Mouse (Mus musculus): ENCODE measurements around the gene Lrrn4. TPM values are rescaled to one million over a fixed set of nuclear protein-coding genes. Genes with fewer than 3 reads are reported as not detected.

Lrrn4 gene
- total RNA-seq (2021): under 1 TPM; 0.43 to 0.47 TPM

GRCm38 (mm10) chr2:132880844-132881645 is at the start of gene Lrrn4:
Gene Lrrn4, minus strand, starts transcription at chr2:132880891.
- no peak for DNase-seq

- no peak for DNase-seq
Measured at GRCm38 (mm10) chr2:132928999-132929398, 48.3 kb upstream of the Lrrn4 start.

GRCm38 (mm10) chr2:132927871-132928270 is 47.2 kb upstream of the Lrrn4 start:
- no peak for DNase-seq

GRCm38 (mm10) chr2:132927298-132927697 is 46.6 kb upstream of the Lrrn4 start:
- no peak for DNase-seq

- no peak for DNase-seq
Measured at GRCm38 (mm10) chr2:132923290-132924085, 42.8 kb upstream of the Lrrn4 start.

- DNase-seq: no peak
Measured at GRCm38 (mm10) chr2:132922076-132922873, 41.6 kb upstream of the Lrrn4 start.

GRCm38 (mm10) chr2:132914785-132915184 is 34.1 kb upstream of the Lrrn4 start:
- DNase-seq: no peak

GRCm38 (mm10) chr2:132906763-132907162 is 26.1 kb upstream of the Lrrn4 start:
- no peak for DNase-seq

- DNase-seq: no peak
Measured at GRCm38 (mm10) chr2:132904961-132905360, 24.3 kb upstream of the Lrrn4 start.

- DNase-seq: peak in 1 of 2 experiments; percentile 14
Measured at GRCm38 (mm10) chr2:132903498-132903897, 22.8 kb upstream of the Lrrn4 start.

- DNase-seq: no peak
Measured at GRCm38 (mm10) chr2:132902056-132902455, 21.4 kb upstream of the Lrrn4 start.

- no peak for DNase-seq
Measured at GRCm38 (mm10) chr2:132901636-132902035, 20.9 kb upstream of the Lrrn4 start.

- no peak for DNase-seq
Measured at GRCm38 (mm10) chr2:132900596-132900995, 19.9 kb upstream of the Lrrn4 start.

GRCm38 (mm10) chr2:132898211-132898610 is 17.5 kb upstream of the Lrrn4 start:
- DNase-seq: no peak

GRCm38 (mm10) chr2:132893826-132894225 is 13.1 kb upstream of the Lrrn4 start:
- no peak for DNase-seq

GRCm38 (mm10) chr2:132885312-132885711 is 4.6 kb upstream of the Lrrn4 start:
- no peak for DNase-seq

- DNase-seq: no peak
Measured at GRCm38 (mm10) chr2:132884303-132884967, 3.7 kb upstream of the Lrrn4 start.

- DNase-seq: peak; percentile 27 to 37
Measured at GRCm38 (mm10) chr2:132879261-132880044, 1.2 kb downstream of the Lrrn4 start.

GRCm38 (mm10) chr2:132876991-132877390 is 3.7 kb downstream of the Lrrn4 start:
- no peak for DNase-seq

- DNase-seq: no peak
Measured at GRCm38 (mm10) chr2:132873657-132874326, 6.9 kb downstream of the Lrrn4 start.

GRCm38 (mm10) chr2:132871663-132872062 is 9.0 kb downstream of the Lrrn4 start:
- DNase-seq: no peak
